Mouse (Mus musculus) lung, postnatal 0 days (tissue): Measurements from ENCODE around the gene Ptprn2. TPM values are rescaled to one million over a fixed set of nuclear protein-coding genes. Genes with fewer than 3 reads are reported as not detected.

ENCODE experiments used
- ATAC-seq: fragments of 200-750 bp; cut with Nextera tagmentation; 2 replicates; pipeline ENCODE4 v1.8.0; 2017; ENCODE audit warnings: moderate library complexity
- DNase-seq: peaks from one replicate; pipeline ENCODE4 v3.0.0-alpha.2; 2016; ENCODE audit warnings: low spot score
- H3K27ac ChIP-seq: fragments of 300-500 bp; sonication (generic); 2 replicates; pipeline ENCODE4 v1.5.1; 2014; ENCODE audit warnings: antibody characterized with exemption, mild to moderate bottlenecking, low read length, mixed read lengths
- H3K27me3 ChIP-seq: fragments of 300-500 bp; sonication (generic); replicated peaks from 2 replicates; pipeline ENCODE4 v1.6.1; 2014; ENCODE audit warnings: low read length, mixed read lengths; ENCODE audit not compliant: insufficient read depth
- H3K36me3 ChIP-seq: fragments of 300-500 bp; sonication (generic); 2 replicates; pipeline ENCODE4 v1.6.1; 2014; ENCODE audit warnings: low read length, mixed read lengths; ENCODE audit not compliant: insufficient read depth
- H3K4me1 ChIP-seq: fragments of 300-500 bp; sonication (generic); 2 replicates; pipeline ENCODE4 v1.6.1; 2014; ENCODE audit warnings: antibody characterized with exemption, low read depth, low read length, mixed read lengths; ENCODE audit not compliant: insufficient read depth
- H3K4me2 ChIP-seq: fragments of 300-500 bp; sonication (generic); replicated peaks from 2 replicates; pipeline ENCODE4 v1.6.1; 2014; ENCODE audit warnings: low read depth, mild to moderate bottlenecking, low read length, moderate library complexity, mixed read lengths
- H3K4me3 ChIP-seq: fragments of 300-500 bp; sonication (generic); 2 replicates; pipeline ENCODE4 v1.5.1; 2014; ENCODE audit warnings: low read depth, low read length
- H3K9ac ChIP-seq: fragments of 300-500 bp; sonication (generic); replicated peaks from 2 replicates; pipeline ENCODE4 v1.6.1; 2014; ENCODE audit warnings: low read depth, mild to moderate bottlenecking
- H3K9me3 ChIP-seq: fragments of 300-500 bp; sonication (generic); 2 replicates; pipeline ENCODE4 v1.6.1; 2016; ENCODE audit warnings: low read length, mixed read lengths
- CTCF ChIP-seq: IDR thresholded peaks from 2 replicates; pipeline ENCODE4 v1.5.1; 2016; ENCODE audit warnings: antibody characterized with exemption, mild to moderate bottlenecking
- EP300 ChIP-seq: IDR thresholded peaks from 2 replicates; pipeline ENCODE4 v1.6.1; 2016; ENCODE audit warnings: antibody characterized with exemption, mild to moderate bottlenecking, control low read depth
- WGBS: fragments of 180-500 bp; shearing (Covaris S2); extraction: QIAGEN DNeasy Blood & Tissue Kit; methylation state at CpG from one replicate; pipeline ENCODE4 v1.1.7; 2014; 5-methylcytosine and 5-hydroxymethylcytosine counted together
- polyA plus RNA-seq: library from polyadenylated mRNA; unstranded; fragments of >200 nt; fragmentation: Nextera tagmentation; extraction: Ambion mirVana; gene quantifications from 2 replicates; pipeline ENCODE4 v1.2.1, GENCODE M21; 2015

Ptprn2 gene
- polyA plus RNA-seq, 1 experiment from 2014 or later = 0.24 TPM

DNA sequence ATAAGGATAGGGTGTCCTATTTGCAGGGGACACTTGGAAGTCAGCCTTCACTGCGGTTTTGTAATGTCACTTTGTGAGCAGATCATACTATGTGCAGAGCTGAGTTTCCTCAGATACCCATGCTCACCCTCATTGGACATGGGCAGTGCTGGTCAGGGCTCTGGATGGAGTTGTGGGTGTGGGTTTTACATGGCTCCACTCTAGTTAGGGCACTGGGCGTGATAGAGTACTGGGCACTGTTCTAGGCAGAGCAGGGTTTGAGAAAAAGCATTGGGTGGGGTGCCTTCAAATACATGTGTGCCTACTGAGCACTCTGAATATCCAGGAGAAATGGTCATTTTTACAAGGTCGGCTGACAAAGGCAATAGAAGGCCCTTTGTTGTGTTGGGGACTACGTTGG lies 175.5 kb downstream of the Ptprn2 start:
- Histone ChIP-seq H3K27me3 (no peaks in the 10 kb centered on the region), H3K4me1 (no peaks in the 10 kb centered on the region), H3K9ac (no peak overlapping the region), H3K4me3 (no peak overlapping the region), H3K4me2 (no peak overlapping the region), H3K36me3 (no peaks in the 10 kb centered on the region), H3K9me3 (no peaks in the 10 kb centered on the region), H3K27ac (no peak overlapping the region)
- no peak for DNase-seq
- no peak for ATAC-seq
- TF ChIP-seq CTCF (no peak), EP300 (no peak)
- 68% methylated on average over 4 of the region's 4 CpGs for WGBS

GRCm38 (mm10) chr12:116677701-116678100 lies 192.2 kb downstream of the Ptprn2 start:
- no peak for ATAC-seq
- H3K27me3 ChIP-seq = no peaks in the 10 kb centered on the region
- H3K9ac ChIP-seq = no peak overlapping the region
- no peak overlapping the region for H3K4me2 ChIP-seq
- no peak overlapping the region for H3K27ac ChIP-seq
- no peaks in the 10 kb centered on the region for H3K36me3 ChIP-seq
- H3K9me3 ChIP-seq = no peaks in the 10 kb centered on the region
- 71% methylated on average over 3 of the region's 3 CpGs for WGBS
- no peak for DNase-seq
- H3K4me3 ChIP-seq = no peak overlapping the region
- no peaks in the 10 kb centered on the region for H3K4me1 ChIP-seq
- TF ChIP-seq EP300 (no peak), CTCF (no peak)

- Histone ChIP-seq H3K9ac (no peak overlapping the region), H3K27ac (no peak overlapping the region), H3K4me1 (no peaks in the 10 kb centered on the region), H3K4me2 (no peak overlapping the region), H3K4me3 (no peak overlapping the region), H3K36me3 (no peaks in the 10 kb centered on the region), H3K9me3 (no peaks in the 10 kb centered on the region), H3K27me3 (no peaks in the 10 kb centered on the region)
- TF ChIP-seq EP300 (no peak), CTCF (no peak)
- no peak for DNase-seq
- WGBS = 93% methylated on average over 2 of the region's 2 CpGs
- ATAC-seq = no peak
Measured at GRCm38 (mm10) chr12:116689832-116690231, 204.3 kb downstream of the Ptprn2 start.

GRCm38 (mm10) chr12:116709535-116709934 lies 224.0 kb downstream of the Ptprn2 start:
- TF ChIP-seq CTCF (no peak), EP300 (no peak)
- DNase-seq (no peak), ATAC-seq (no peak)
- 29% methylated on average over 5 of the region's 5 CpGs for WGBS
- no peak overlapping the region for H3K4me3 ChIP-seq
- H3K27me3 ChIP-seq = no peaks in the 10 kb centered on the region
- no peaks in the 10 kb centered on the region for H3K36me3 ChIP-seq
- no peaks in the 10 kb centered on the region for H3K9me3 ChIP-seq
- no peak overlapping the region for H3K9ac ChIP-seq
- no peak overlapping the region for H3K27ac ChIP-seq
- no peak overlapping the region for H3K4me2 ChIP-seq
- H3K4me1 ChIP-seq = no peaks in the 10 kb centered on the region

GRCm38 (mm10) chr12:116710716-116711115 lies 225.2 kb downstream of the Ptprn2 start:
- H3K27me3 ChIP-seq = no peaks in the 10 kb centered on the region
- H3K4me1 ChIP-seq = no peaks in the 10 kb centered on the region
- no peak for TF ChIP-seq CTCF
- TF ChIP-seq EP300 = no peak
- no peak overlapping the region for H3K27ac ChIP-seq
- H3K4me3 ChIP-seq = no peak overlapping the region
- H3K9ac ChIP-seq = no peak overlapping the region
- WGBS = 51% methylated on average over 3 of the region's 3 CpGs
- no peaks in the 10 kb centered on the region for H3K9me3 ChIP-seq
- no peak for ATAC-seq
- H3K36me3 ChIP-seq = no peaks in the 10 kb centered on the region
- no peak for DNase-seq
- H3K4me2 ChIP-seq = no peak overlapping the region

DNA sequence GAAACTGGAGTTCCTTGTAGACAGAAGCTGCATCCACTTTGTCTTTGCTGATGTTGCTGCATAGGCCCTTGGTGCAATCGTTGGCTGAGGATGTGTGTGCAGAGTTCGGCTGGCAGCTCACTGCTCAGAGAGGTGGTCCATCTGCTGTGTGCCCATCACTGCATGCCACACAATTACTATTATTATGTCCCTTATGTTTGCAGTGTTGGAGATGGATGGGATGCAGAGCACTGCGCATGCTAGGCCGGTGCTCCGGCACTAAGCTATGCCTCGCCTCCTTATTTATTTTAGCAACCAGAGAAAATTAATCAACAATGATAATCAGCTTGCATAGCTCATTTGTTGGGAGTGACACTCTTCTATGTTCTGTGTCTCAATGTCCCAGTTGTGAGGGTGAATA lies 225.6 kb downstream of the Ptprn2 start:
- H3K4me3 ChIP-seq = no peak overlapping the region
- no peaks in the 10 kb centered on the region for H3K27me3 ChIP-seq
- no peak for DNase-seq
- H3K9me3 ChIP-seq = no peaks in the 10 kb centered on the region
- WGBS = 82% methylated on average over 6 of the region's 6 CpGs
- TF ChIP-seq EP300 = no peak
- TF ChIP-seq CTCF = no peak
- ATAC-seq = no peak
- no peak overlapping the region for H3K27ac ChIP-seq
- H3K9ac ChIP-seq = no peak overlapping the region
- no peaks in the 10 kb centered on the region for H3K4me1 ChIP-seq
- no peak overlapping the region for H3K4me2 ChIP-seq
- H3K36me3 ChIP-seq = no peaks in the 10 kb centered on the region

- H3K9me3 ChIP-seq = no peaks in the 10 kb centered on the region
- no peak for ATAC-seq
Measured at GRCm38 (mm10) chr12:116713096-116713495, 227.6 kb downstream of the Ptprn2 start.

More at GRCm38 (mm10) chr12:116713096-116713495, 227.6 kb downstream of the Ptprn2 start:
- no peaks in the 10 kb centered on the region for H3K4me1 ChIP-seq
- H3K4me3 ChIP-seq = no peak overlapping the region
- DNase-seq = no peak
- no peak for TF ChIP-seq EP300
- TF ChIP-seq CTCF = no peak
- H3K4me2 ChIP-seq = no peak overlapping the region
- no peaks in the 10 kb centered on the region for H3K27me3 ChIP-seq
- no peaks in the 10 kb centered on the region for H3K36me3 ChIP-seq
- H3K27ac ChIP-seq = no peak overlapping the region
- no peak overlapping the region for H3K9ac ChIP-seq
